Mouse (Mus musculus) liver, postnatal 0 days (tissue): ENCODE measurements around the gene Sec24c.

Experiments used
- CTCF ChIP-seq: sonication (generic); IDR thresholded peaks from 2 replicates; pipeline ENCODE4 v1.5.1; 2016; ENCODE audit warnings: antibody characterized with exemption, low read depth
- EP300 ChIP-seq: IDR thresholded peaks from 2 replicates; pipeline ENCODE4 v1.6.1; 2016; ENCODE audit warnings: antibody characterized with exemption, low read depth, mild to moderate bottlenecking

GRCm38 (mm10) chr14:20721371-20721770 lies 47.3 kb downstream of the Sec24c start:
- TF ChIP-seq CTCF (no peak), EP300 (no peak)
